Mouse (Mus musculus) layer of hippocampus, adult 9-10 months (tissue): Measurements from ENCODE around the gene Wfikkn2.

ENCODE experiments used
- DNase-seq: peaks from one replicate; pipeline ENCODE4 v3.0.0; 2022; ENCODE audit warnings: low spot score

Gene Wfikkn2

GRCm38 (mm10) chr11:94190665-94191064 lies 55.1 kb downstream of the Wfikkn2 start:
- no peak for DNase-seq

DNA sequence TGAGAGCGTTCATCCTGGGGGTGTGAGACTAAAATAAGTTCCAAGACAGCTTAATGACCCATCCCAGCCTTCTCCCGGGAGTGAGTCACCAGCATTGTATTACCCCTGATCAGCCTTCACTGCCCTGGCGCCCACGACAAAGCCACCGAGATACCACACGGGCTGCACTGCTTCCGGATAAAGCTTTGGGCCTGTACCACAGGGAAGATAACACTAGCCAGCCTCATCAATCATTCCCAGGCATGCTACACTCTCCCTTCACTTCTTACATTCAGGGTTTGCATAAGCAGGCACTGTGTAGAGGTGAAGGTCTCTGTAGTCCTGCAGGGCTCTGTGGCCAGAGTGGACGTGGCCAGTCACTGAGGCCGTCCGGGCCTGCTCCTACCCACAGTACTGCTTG lies 56.2 kb downstream of the Wfikkn2 start:
- DNase-seq: no peak
